Mouse (Mus musculus) heart, embryonic 13.5 days (tissue): Measurements from ENCODE around the gene Map4k4. TPM values are rescaled to one million over a fixed set of nuclear protein-coding genes. Genes with fewer than 3 reads are reported as not detected.

Experiments used
- ATAC-seq: fragments of 200-750 bp; cut with Nextera tagmentation; 2 replicates; pipeline ENCODE4 v1.8.0; 2017; ENCODE audit warnings: moderate TSS enrichment; ENCODE audit not compliant: insufficient number of reproducible peaks, low FRiP score, low TSS enrichment; ENCODE audit errors: extremely low read depth
- H3K27ac ChIP-seq: fragments of 300-500 bp; sonication (generic); replicated peaks from 2 replicates; pipeline ENCODE4 v1.5.1; 2015; ENCODE audit warnings: moderate library complexity, mild to moderate bottlenecking, inconsistent platforms
- H3K27me3 ChIP-seq: fragments of 300-500 bp; sonication (generic); replicated peaks from 2 replicates; pipeline ENCODE4 v1.6.1; 2015; ENCODE audit warnings: mild to moderate bottlenecking, inconsistent platforms
- H3K36me3 ChIP-seq: fragments of 300-500 bp; sonication (generic); 2 replicates; pipeline ENCODE4 v1.6.1; 2015; ENCODE audit warnings: mild to moderate bottlenecking, inconsistent platforms
- H3K4me1 ChIP-seq: fragments of 300-500 bp; sonication (generic); 2 replicates; pipeline ENCODE4 v1.6.1; 2015; ENCODE audit warnings: inconsistent platforms
- H3K4me2 ChIP-seq: fragments of 300-500 bp; sonication (generic); 2 replicates; pipeline ENCODE4 v1.6.1; 2015; ENCODE audit warnings: inconsistent platforms, mild to moderate bottlenecking, moderate library complexity
- H3K4me3 ChIP-seq: fragments of 300-500 bp; sonication (generic); 2 replicates; pipeline ENCODE4 v1.5.1; 2015; ENCODE audit warnings: moderate library complexity, mild to moderate bottlenecking, inconsistent platforms
- H3K9ac ChIP-seq: fragments of 300-500 bp; sonication (generic); 2 replicates; pipeline ENCODE4 v1.6.1; 2015; ENCODE audit warnings: inconsistent platforms, mild to moderate bottlenecking, moderate library complexity
- H3K9me3 ChIP-seq: fragments of 300-500 bp; sonication (generic); 2 replicates; pipeline ENCODE4 v1.6.1; 2016; ENCODE audit warnings: inconsistent platforms
- WGBS: fragments of 180-500 bp; shearing (Covaris S2); methylation state at CpG from one replicate; pipeline ENCODE4 v1.1.7; 2015; ENCODE audit warnings: mixed read lengths; 5-methylcytosine and 5-hydroxymethylcytosine counted together
- polyA plus RNA-seq: library from polyadenylated mRNA; unstranded; fragments of >200 nt; fragmentation: Nextera tagmentation; extraction: Ambion mirVana; gene quantifications from 2 replicates; pipeline ENCODE4 v1.2.1, GENCODE M21; 2015

Gene Map4k4
- polyA plus RNA-seq, 1 experiment from 2014 or later: 17.5 TPM

DNA sequence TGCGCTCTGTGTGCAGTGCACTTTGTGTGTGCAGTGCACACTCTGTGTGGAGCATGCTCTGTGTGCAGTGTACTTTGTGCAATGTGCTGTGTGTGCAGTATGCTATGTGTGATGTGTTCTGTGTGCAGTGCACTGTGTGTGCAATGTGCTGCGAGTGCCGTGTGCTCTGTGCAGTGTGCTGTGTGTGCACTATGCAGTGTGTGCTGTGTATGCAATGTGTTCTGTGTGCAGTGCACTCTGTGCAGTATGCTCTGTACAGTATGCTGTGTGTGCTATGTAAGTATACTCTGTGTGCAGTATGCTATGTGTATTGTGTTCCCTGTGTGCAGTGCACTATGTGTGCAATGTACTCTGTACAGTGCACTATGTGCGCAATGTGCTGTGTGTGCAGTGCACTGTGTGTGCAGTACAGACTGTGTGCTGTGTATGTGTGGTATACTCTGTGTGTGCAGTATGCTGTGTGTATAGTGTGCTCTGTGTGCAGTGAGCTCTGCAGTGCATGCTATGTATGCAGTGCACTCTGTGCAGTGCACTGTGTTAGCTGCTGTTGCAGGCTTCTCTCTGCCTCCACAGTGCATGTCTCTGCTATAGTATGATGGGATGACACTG is 105.4 kb downstream of the Map4k4 start:
- H3K4me1 ChIP-seq: peaks cover 8% of the 10 kb centered on the region; the same call in 1 of the 2 replicates
- WGBS: 96% methylated on average over 4 of the region's 4 CpGs

GRCm38 (mm10) chr1:40007962-40008471 is 107.3 kb downstream of the Map4k4 start:
- no peak overlapping the region for H3K9ac ChIP-seq
- H3K27me3 ChIP-seq: no peaks in the 10 kb centered on the region
- H3K9me3 ChIP-seq: no peaks in the 10 kb centered on the region
- H3K27ac ChIP-seq: no peak overlapping the region
- WGBS: 72% methylated on average over 17 of the region's 17 CpGs
- H3K4me1 ChIP-seq: no peaks in the 10 kb centered on the region
- H3K4me3 ChIP-seq: no peak overlapping the region
- ATAC-seq: no peak
- H3K4me2 ChIP-seq: no peak overlapping the region
- H3K36me3 ChIP-seq: peaks cover 97% of the 10 kb centered on the region

More for the DNA sequence above, 105.4 kb downstream of the Map4k4 start:
- H3K27ac ChIP-seq: no peak overlapping the region
- no peak overlapping the region for H3K9ac ChIP-seq
- H3K27me3 ChIP-seq: no peaks in the 10 kb centered on the region
- H3K4me3 ChIP-seq: no peak overlapping the region
- H3K4me2 ChIP-seq: no peak overlapping the region
- H3K9me3 ChIP-seq: no peaks in the 10 kb centered on the region
- ATAC-seq: no peak
- H3K36me3 ChIP-seq: peaks cover 97% of the 10 kb centered on the region

GRCm38 (mm10) chr1:40012696-40013095 is 112.0 kb downstream of the Map4k4 start:
- Histone ChIP-seq H3K27me3 (no peaks in the 10 kb centered on the region), H3K27ac (no peak overlapping the region), H3K4me1 (no peaks in the 10 kb centered on the region), H3K4me2 (no peak overlapping the region), H3K9ac (no peak overlapping the region), H3K36me3 (peaks cover 98% of the 10 kb centered on the region), H3K9me3 (no peaks in the 10 kb centered on the region), H3K4me3 (no peak overlapping the region)
- no peak for ATAC-seq
- WGBS: 89% methylated on average over 8 of the region's 8 CpGs

DNA sequence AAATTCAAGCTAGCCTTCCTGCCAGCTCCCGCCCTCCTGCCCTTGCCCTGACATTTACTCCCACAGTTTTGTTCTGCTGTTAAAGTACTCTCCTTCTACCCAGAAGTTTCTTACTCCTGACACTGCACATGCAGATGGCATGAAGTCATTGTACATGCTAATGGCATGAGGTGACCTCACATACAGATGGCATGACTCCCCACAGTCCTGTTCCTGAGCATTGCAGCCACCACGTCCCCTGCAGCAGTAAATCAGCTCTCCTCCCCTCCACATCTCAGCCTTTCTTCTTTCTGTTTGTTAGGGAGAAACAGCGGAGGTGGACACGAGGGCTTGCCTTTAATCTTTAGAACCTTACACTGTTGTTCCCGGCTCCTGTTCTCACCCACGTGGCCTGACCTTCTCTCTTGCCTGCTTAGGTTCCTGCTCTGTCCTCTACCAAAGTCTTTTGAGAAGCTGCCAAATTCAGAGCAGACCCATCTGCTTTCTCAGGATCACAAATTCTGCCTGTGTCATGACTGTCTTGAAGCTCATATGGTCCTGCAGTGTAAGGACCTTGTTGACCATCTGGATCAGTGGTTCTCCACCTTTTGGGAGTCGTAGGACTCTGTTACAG is 114.5 kb downstream of the Map4k4 start:
- Histone ChIP-seq H3K27me3 (no peaks in the 10 kb centered on the region), H3K4me3 (no peak overlapping the region), H3K4me1 (no peaks in the 10 kb centered on the region), H3K4me2 (no peak overlapping the region), H3K36me3 (peaks cover 98% of the 10 kb centered on the region), H3K27ac (no peak overlapping the region), H3K9ac (no peak overlapping the region), H3K9me3 (no peaks in the 10 kb centered on the region)
- ATAC-seq: no peak
- WGBS: 78% methylated on average over 7 of the region's 7 CpGs

GRCm38 (mm10) chr1:40021617-40022016 is 120.9 kb downstream of the Map4k4 start:
- Histone ChIP-seq H3K27me3 (no peaks in the 10 kb centered on the region), H3K9ac (no peak overlapping the region), H3K9me3 (no peaks in the 10 kb centered on the region), H3K27ac (no peak overlapping the region), H3K4me1 (no peaks in the 10 kb centered on the region), H3K36me3 (peaks cover 96% of the 10 kb centered on the region), H3K4me2 (no peak overlapping the region), H3K4me3 (no peak overlapping the region)
- 91% methylated on average over 4 of the region's 4 CpGs for WGBS
- no peak for ATAC-seq

- Histone ChIP-seq H3K27ac (no peak overlapping the region), H3K9ac (no peak overlapping the region), H3K4me3 (no peak overlapping the region), H3K4me1 (no peaks in the 10 kb centered on the region), H3K36me3 (peaks cover 96% of the 10 kb centered on the region), H3K9me3 (no peaks in the 10 kb centered on the region), H3K4me2 (no peak overlapping the region), H3K27me3 (no peaks in the 10 kb centered on the region)
- ATAC-seq: no peak
- WGBS: 87% methylated on average over 9 of the region's 9 CpGs
Observed at GRCm38 (mm10) chr1:40022472-40023135, 121.9 kb downstream of the Map4k4 start.

- H3K4me2 ChIP-seq: no peak overlapping the region
- 93% methylated on average over 15 of the region's 15 CpGs for WGBS
- ATAC-seq: no peak
- peaks cover 95% of the 10 kb centered on the region for H3K36me3 ChIP-seq
- no peak overlapping the region for H3K4me3 ChIP-seq
- no peaks in the 10 kb centered on the region for H3K27me3 ChIP-seq
- no peaks in the 10 kb centered on the region for H3K9me3 ChIP-seq
- H3K27ac ChIP-seq: no peak overlapping the region
- H3K4me1 ChIP-seq: no peaks in the 10 kb centered on the region
- no peak overlapping the region for H3K9ac ChIP-seq
Observed at GRCm38 (mm10) chr1:40023206-40023605, 122.5 kb downstream of the Map4k4 start.

GRCm38 (mm10) chr1:40023748-40024147 is 123.0 kb downstream of the Map4k4 start:
- no peaks in the 10 kb centered on the region for H3K9me3 ChIP-seq
- 58% methylated on average over 3 of the region's 3 CpGs for WGBS

GRCm38 (mm10) chr1:40024554-40025320 is 124.0 kb downstream of the Map4k4 start:
- Histone ChIP-seq H3K27ac (no peak overlapping the region), H3K9ac (no peak overlapping the region), H3K27me3 (no peaks in the 10 kb centered on the region), H3K36me3 (peaks cover 89% of the 10 kb centered on the region), H3K4me1 (no peaks in the 10 kb centered on the region), H3K4me2 (no peak overlapping the region), H3K4me3 (no peak overlapping the region), H3K9me3 (no peaks in the 10 kb centered on the region)
- WGBS: 87% methylated on average over 27 of the region's 27 CpGs
- no peak for ATAC-seq

More at GRCm38 (mm10) chr1:40023748-40024147, 123.0 kb downstream of the Map4k4 start:
- no peak overlapping the region for H3K4me2 ChIP-seq
- no peak overlapping the region for H3K9ac ChIP-seq
- ATAC-seq: no peak
- no peaks in the 10 kb centered on the region for H3K27me3 ChIP-seq
- H3K36me3 ChIP-seq: peaks cover 91% of the 10 kb centered on the region
- H3K27ac ChIP-seq: no peak overlapping the region
- no peaks in the 10 kb centered on the region for H3K4me1 ChIP-seq
- H3K4me3 ChIP-seq: no peak overlapping the region

- ATAC-seq: no peak
- no peak overlapping the region for H3K4me2 ChIP-seq
- H3K9me3 ChIP-seq: no peaks in the 10 kb centered on the region
- no peak overlapping the region for H3K9ac ChIP-seq
- peaks cover 82% of the 10 kb centered on the region for H3K36me3 ChIP-seq
- no peak overlapping the region for H3K27ac ChIP-seq
- H3K4me3 ChIP-seq: no peak overlapping the region
- no peaks in the 10 kb centered on the region for H3K4me1 ChIP-seq
- WGBS: 84% methylated on average over 5 of the region's 5 CpGs
- no peaks in the 10 kb centered on the region for H3K27me3 ChIP-seq
Observed at GRCm38 (mm10) chr1:40025416-40025815, 124.7 kb downstream of the Map4k4 start.

DNA sequence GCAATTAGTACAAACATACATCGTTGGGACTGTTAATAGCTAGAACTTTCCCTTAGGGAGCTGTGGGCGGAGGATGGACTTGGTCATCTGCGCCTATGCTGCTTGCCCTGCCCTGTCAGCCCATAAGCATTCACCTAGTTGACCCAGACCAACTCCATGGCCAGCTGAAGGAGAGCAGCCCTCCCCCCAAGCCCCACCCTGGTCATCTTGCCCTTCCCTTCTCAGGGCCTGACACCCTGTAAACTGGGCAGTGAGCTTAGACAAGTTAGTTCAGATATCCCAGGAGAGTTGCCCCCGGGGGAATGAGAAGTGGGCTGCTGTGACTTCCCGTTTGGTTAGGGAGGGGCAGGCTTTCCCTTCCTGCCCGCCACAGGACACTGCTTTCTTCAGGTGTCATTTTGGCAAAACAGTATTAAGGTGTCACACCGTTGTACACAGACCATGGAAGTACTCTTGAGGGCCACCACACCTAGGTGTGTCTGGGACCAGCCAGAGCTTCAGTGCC is 126.5 kb downstream of the Map4k4 start:
- Histone ChIP-seq H3K27ac (no peak overlapping the region), H3K27me3 (no peaks in the 10 kb centered on the region), H3K9me3 (no peaks in the 10 kb centered on the region), H3K36me3 (peaks cover 67% of the 10 kb centered on the region), H3K9ac (no peak overlapping the region), H3K4me3 (no peak overlapping the region), H3K4me1 (no peaks in the 10 kb centered on the region), H3K4me2 (no peak overlapping the region)
- no peak for ATAC-seq
- 75% methylated on average over 7 of the region's 7 CpGs for WGBS
